Mouse (Mus musculus): ENCODE measurements at regions not wholly inside any gene's neighbourhood (a gene's known extent, or its start where the extent isn't known, plus 50 kb on each side); places are given as distances from the start of the nearest gene placed in this dataset.

GRCm38 (mm10) chr9:61670986-61671385 lies 243.4 kb downstream of the Rplp1 start:
- TF ChIP-seq CTCF (IDR thresholded peaks at IDR 0.05; ENCODE audit: low read depth), result no peak
- TF ChIP-seq EP300 (IDR thresholded peaks at IDR 0.05; ENCODE audit: low read depth), result no peak
